Mouse (Mus musculus): ENCODE measurements around the gene Lmln. TPM values are rescaled to one million over a fixed set of nuclear protein-coding genes. Genes with fewer than 3 reads are reported as not detected.

Gene Lmln
- total RNA-seq, 1 experiment = 9.1 TPM

DNA sequence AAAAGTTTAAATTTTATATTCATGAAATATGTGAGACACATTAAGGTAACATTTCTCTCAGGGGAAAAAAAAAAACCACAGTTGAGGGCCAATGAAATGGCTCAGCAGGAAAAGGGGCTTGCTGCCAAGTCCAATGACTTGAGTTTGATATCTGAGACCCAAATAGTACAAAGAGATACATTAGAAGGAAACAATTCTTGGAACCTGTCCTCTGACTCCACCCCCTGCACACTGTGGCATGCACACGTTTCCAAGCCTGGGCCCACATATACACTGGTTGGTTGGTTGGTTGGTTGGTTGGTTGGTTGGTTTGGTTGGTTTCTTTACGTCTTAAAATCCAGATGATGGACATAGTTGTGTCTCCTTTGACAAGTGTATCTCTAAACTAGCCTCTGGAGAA lies 46.3 kb upstream of the Lmln start:
- H3K4me1 ChIP-seq (ENCODE audit: control insufficient read depth in 2 of 2, insufficient read depth in 2 of 2, low read length in 2 of 2, poor library complexity in 1 of 2) = 0 out of 4 replicates have a peak, but pooled peaks cover 0 to 4% of the 10 kb centered on the region in 2 experiments
- in situ Hi-C loops (cut with MboI; ENCODE audit: low sequenced_read_pairs in 2 of 2, unreplicated experiment in 2 of 2) = no loop called here
- TF ChIP-seq HCFC1 (IDR thresholded peaks at IDR 0.05; ENCODE audit: borderline replicate concordance, insufficient read depth, low read length) (no peak), MAFK (IDR thresholded peaks at IDR 0.05; ENCODE audit: insufficient read depth, low read depth, low read length) (no peak), CHD2 (IDR thresholded peaks at IDR 0.05; ENCODE audit: low read depth, low read length) (no peak), ZC3H11A (IDR thresholded peaks at IDR 0.05; ENCODE audit: borderline replicate concordance, low read depth, low read length) (no peak), ZNF384 (IDR thresholded peaks at IDR 0.05; ENCODE audit: low read depth, low read length) (no peak)
- peaks cover 11% of the 10 kb centered on the region for H3K36me3 ChIP-seq (ENCODE audit: control insufficient read depth, insufficient read depth, low read length, poor library complexity, severe bottlenecking)
- H3K9me3 ChIP-seq (ENCODE audit: control insufficient read depth, insufficient read depth, low read depth, low read length) = no peaks in the 10 kb centered on the region
- H3K9ac ChIP-seq (ENCODE audit: insufficient read depth, low read depth, low read length, poor library complexity, severe bottlenecking) = no peak overlapping the region
- no peak for DNase-seq (ENCODE audit: low read depth, low spot score)
- no peak overlapping the region for H3K4me3 ChIP-seq (ENCODE audit: insufficient read depth in 1 of 2, low read depth in 1 of 2, low read length in 2 of 2, poor library complexity in 1 of 2, severe bottlenecking in 1 of 2)
- no peak overlapping the region for H3K27ac ChIP-seq (ENCODE audit: insufficient read depth, low read depth, low read length, poor library complexity, severe bottlenecking)

DNA sequence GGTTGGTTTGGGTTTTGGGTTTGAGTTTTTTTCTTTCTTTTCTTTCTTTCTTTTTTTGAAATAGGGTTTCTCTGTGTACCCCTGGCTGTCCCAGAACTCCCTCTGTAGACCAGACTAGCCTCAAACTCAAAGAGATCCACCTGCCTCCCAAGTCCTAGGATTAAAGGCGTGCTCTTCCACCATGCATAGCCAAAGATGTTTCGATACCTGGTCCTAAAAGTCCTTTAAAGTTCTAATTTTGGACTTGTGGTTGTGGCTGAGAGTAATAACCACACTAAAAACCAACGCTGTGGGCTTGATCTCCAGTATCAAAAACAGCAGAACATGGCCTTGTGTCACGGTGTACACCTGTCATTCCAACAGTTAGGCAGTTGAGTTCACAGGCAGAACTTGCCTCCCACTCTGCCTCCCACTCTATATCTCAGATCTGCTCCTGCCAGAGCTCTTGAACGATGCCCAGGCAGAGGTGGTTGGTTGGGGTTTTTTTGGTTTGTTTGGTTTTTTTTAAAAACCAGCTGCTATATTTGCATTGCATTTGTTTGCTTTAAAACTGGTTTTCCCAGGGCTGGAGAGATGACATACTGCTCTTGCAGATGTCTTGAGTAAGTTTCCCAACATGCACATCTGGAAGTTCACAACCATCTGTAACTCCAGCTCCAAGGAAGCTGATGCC lies 44.5 kb upstream of the Lmln start:
- Histone ChIP-seq H3K27ac (ENCODE audit: insufficient read depth, low read depth, low read length, poor library complexity, severe bottlenecking) (no peak overlapping the region), H3K4me3 (ENCODE audit: insufficient read depth in 1 of 2, low read depth in 1 of 2, low read length in 2 of 2, poor library complexity in 1 of 2, severe bottlenecking in 1 of 2) (no peak overlapping the region), H3K4me1 (ENCODE audit: control insufficient read depth in 2 of 2, insufficient read depth in 2 of 2, low read length in 2 of 2, poor library complexity in 1 of 2) (no peaks in the 10 kb centered on the region), H3K9ac (ENCODE audit: insufficient read depth, low read depth, low read length, poor library complexity, severe bottlenecking) (no peak overlapping the region), H3K36me3 (ENCODE audit: control insufficient read depth, insufficient read depth, low read length, poor library complexity, severe bottlenecking) (peaks cover 11% of the 10 kb centered on the region), H3K9me3 (ENCODE audit: control insufficient read depth, insufficient read depth, low read depth, low read length) (no peaks in the 10 kb centered on the region)
- TF ChIP-seq ZC3H11A (IDR thresholded peaks at IDR 0.05; ENCODE audit: borderline replicate concordance, low read depth, low read length) = no peak
- no peak for TF ChIP-seq MAFK (IDR thresholded peaks at IDR 0.05; ENCODE audit: insufficient read depth, low read depth, low read length)
- TF ChIP-seq HCFC1 (IDR thresholded peaks at IDR 0.05; ENCODE audit: borderline replicate concordance, insufficient read depth, low read length) = no peak
- TF ChIP-seq ZNF384 (IDR thresholded peaks at IDR 0.05; ENCODE audit: low read depth, low read length) = no peak
- no peak for TF ChIP-seq CHD2 (IDR thresholded peaks at IDR 0.05; ENCODE audit: low read depth, low read length)
- in situ Hi-C loops (cut with MboI; ENCODE audit: low sequenced_read_pairs in 2 of 2, unreplicated experiment in 2 of 2) = no loop called here
- no peak for DNase-seq (ENCODE audit: low read depth, low spot score)

GRCm38 (mm10) chr16:33019117-33019770 lies 43.1 kb upstream of the Lmln start:
- Histone ChIP-seq H3K36me3 (ENCODE audit: control insufficient read depth, insufficient read depth, low read length, poor library complexity, severe bottlenecking) (peaks cover 5% of the 10 kb centered on the region; the same call in 1 of the 2 replicates), H3K9ac (ENCODE audit: insufficient read depth, low read depth, low read length, poor library complexity, severe bottlenecking) (no peak overlapping the region), H3K4me1 (ENCODE audit: control insufficient read depth in 2 of 2, insufficient read depth in 2 of 2, low read length in 2 of 2, poor library complexity in 1 of 2) (no peaks in the 10 kb centered on the region), H3K27ac (ENCODE audit: insufficient read depth, low read depth, low read length, poor library complexity, severe bottlenecking) (peak overlapping the region; percentile 26; the same call in 1 of the 2 replicates), H3K9me3 (ENCODE audit: control insufficient read depth, insufficient read depth, low read depth, low read length) (no peaks in the 10 kb centered on the region), H3K4me3 (ENCODE audit: insufficient read depth in 1 of 2, low read depth in 1 of 2, low read length in 2 of 2, poor library complexity in 1 of 2, severe bottlenecking in 1 of 2) (peak overlapping the region in 1 of 2 experiments; percentile 5; a peak in 1 of 4 replicates)
- DNase-seq (ENCODE audit: low read depth, low spot score) = peak; percentile 19
- TF ChIP-seq HCFC1 (IDR thresholded peaks at IDR 0.05; ENCODE audit: borderline replicate concordance, insufficient read depth, low read length) (no peak), ZC3H11A (IDR thresholded peaks at IDR 0.05; ENCODE audit: borderline replicate concordance, low read depth, low read length) (no peak), ZNF384 (IDR thresholded peaks at IDR 0.05; ENCODE audit: low read depth, low read length) (no peak), MAFK (IDR thresholded peaks at IDR 0.05; ENCODE audit: insufficient read depth, low read depth, low read length) (no peak), CHD2 (IDR thresholded peaks at IDR 0.05; ENCODE audit: low read depth, low read length) (no peak)
- in situ Hi-C loops (cut with MboI; ENCODE audit: low sequenced_read_pairs in 2 of 2, unreplicated experiment in 2 of 2) = no loop called here

DNA sequence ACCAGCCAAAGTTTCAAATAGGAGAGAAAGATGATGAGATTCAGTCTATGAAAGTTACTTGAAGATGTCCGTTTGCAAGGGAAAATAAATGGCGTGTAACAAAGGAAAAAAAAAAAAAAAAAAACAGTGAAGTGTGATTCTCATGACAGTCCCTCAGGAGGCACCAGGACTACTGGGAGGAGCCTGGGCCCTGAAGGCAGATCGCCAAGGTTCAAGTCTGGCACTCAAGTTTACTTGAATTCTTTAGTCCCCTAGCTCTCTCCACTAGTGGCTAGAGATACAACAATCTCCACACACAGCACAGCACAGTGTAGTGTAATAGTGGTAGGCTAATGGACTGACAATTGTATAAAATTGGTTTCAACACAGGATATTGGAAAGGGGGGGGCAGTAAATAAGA lies 40.9 kb upstream of the Lmln start:
- Histone ChIP-seq H3K9ac (ENCODE audit: insufficient read depth, low read depth, low read length, poor library complexity, severe bottlenecking) (no peak overlapping the region), H3K4me3 (ENCODE audit: insufficient read depth in 1 of 2, low read depth in 1 of 2, low read length in 2 of 2, poor library complexity in 1 of 2, severe bottlenecking in 1 of 2) (no peak overlapping the region), H3K4me1 (ENCODE audit: control insufficient read depth in 2 of 2, insufficient read depth in 2 of 2, low read length in 2 of 2, poor library complexity in 1 of 2) (no peaks in the 10 kb centered on the region), H3K9me3 (ENCODE audit: control insufficient read depth, insufficient read depth, low read depth, low read length) (no peaks in the 10 kb centered on the region), H3K36me3 (ENCODE audit: control insufficient read depth, insufficient read depth, low read length, poor library complexity, severe bottlenecking) (peaks cover 5% of the 10 kb centered on the region; the same call in 1 of the 2 replicates), H3K27ac (ENCODE audit: insufficient read depth, low read depth, low read length, poor library complexity, severe bottlenecking) (no peak overlapping the region)
- no peak for DNase-seq (ENCODE audit: low read depth, low spot score)
- in situ Hi-C loops (cut with MboI; ENCODE audit: low sequenced_read_pairs in 2 of 2, unreplicated experiment in 2 of 2) = no loop called here
- TF ChIP-seq ZNF384 (IDR thresholded peaks at IDR 0.05; ENCODE audit: low read depth, low read length) (no peak), HCFC1 (IDR thresholded peaks at IDR 0.05; ENCODE audit: borderline replicate concordance, insufficient read depth, low read length) (no peak), MAFK (IDR thresholded peaks at IDR 0.05; ENCODE audit: insufficient read depth, low read depth, low read length) (no peak), CHD2 (IDR thresholded peaks at IDR 0.05; ENCODE audit: low read depth, low read length) (no peak), ZC3H11A (IDR thresholded peaks at IDR 0.05; ENCODE audit: borderline replicate concordance, low read depth, low read length) (no peak)
